Mouse (Mus musculus) hindbrain, embryonic 15.5 days (tissue): ENCODE measurements around the gene Psg19. TPM values are rescaled to one million over a fixed set of nuclear protein-coding genes. Genes with fewer than 3 reads are reported as not detected.

ENCODE experiments used
- ATAC-seq: fragments of 200-750 bp; cut with Nextera tagmentation; 2 replicates; pipeline ENCODE4 v1.8.0; 2017; ENCODE audit warnings: low read depth, moderate number of reproducible peaks, moderate TSS enrichment; ENCODE audit not compliant: low FRiP score
- H3K27ac ChIP-seq: fragments of 300-500 bp; sonication (generic); replicated peaks from 2 replicates; pipeline ENCODE4 v1.5.1; 2015; ENCODE audit warnings: mild to moderate bottlenecking, inconsistent platforms
- H3K27me3 ChIP-seq: fragments of 300-500 bp; sonication (generic); 2 replicates; pipeline ENCODE4 v1.6.1; 2015; ENCODE audit warnings: control low read depth, inconsistent platforms
- H3K36me3 ChIP-seq: fragments of 300-500 bp; sonication (generic); 2 replicates; pipeline ENCODE4 v1.6.1; 2015; ENCODE audit warnings: control low read depth, inconsistent platforms
- H3K4me1 ChIP-seq: fragments of 300-500 bp; sonication (generic); replicated peaks from 2 replicates; pipeline ENCODE4 v1.6.1; 2015; ENCODE audit warnings: control low read depth, inconsistent platforms
- H3K4me2 ChIP-seq: fragments of 300-500 bp; sonication (generic); 2 replicates; pipeline ENCODE4 v1.6.1; 2015; ENCODE audit warnings: moderate library complexity, mild to moderate bottlenecking, inconsistent platforms
- H3K4me3 ChIP-seq: fragments of 300-500 bp; sonication (generic); 2 replicates; pipeline ENCODE4 v1.5.1; 2015; ENCODE audit warnings: mild to moderate bottlenecking, inconsistent platforms
- H3K9ac ChIP-seq: fragments of 300-500 bp; sonication (generic); 2 replicates; pipeline ENCODE4 v1.6.1; 2015; ENCODE audit warnings: inconsistent platforms
- H3K9me3 ChIP-seq: fragments of 300-500 bp; sonication (generic); 2 replicates; pipeline ENCODE4 v1.6.1; 2016; ENCODE audit warnings: control low read depth, inconsistent platforms
- WGBS: fragments of 180-500 bp; shearing (Covaris S2); methylation state at CpG from one replicate; pipeline ENCODE4 v1.1.7; 2015; 5-methylcytosine and 5-hydroxymethylcytosine counted together
- polyA plus RNA-seq: library from polyadenylated mRNA; unstranded; fragments of >200 nt; fragmentation: Nextera tagmentation; extraction: Ambion mirVana; gene quantifications from 2 replicates; pipeline ENCODE4 v1.2.1, GENCODE M21; 2015

Gene Psg19
- polyA plus RNA-seq, result not detected in 2 replicates

- H3K27ac ChIP-seq, result no peak within 1 kb of the TSS
- 86% methylated on average over 1 of the region's 1 CpGs for WGBS
- H3K4me3 ChIP-seq, result no peak within 1 kb of the TSS
- H3K9me3 ChIP-seq, result no peaks in the 10 kb centered on the region
- ATAC-seq, result no peak
- no peaks in the 10 kb centered on the region for H3K4me1 ChIP-seq
- no peaks in the 10 kb centered on the region for H3K27me3 ChIP-seq
- H3K4me2 ChIP-seq, result no peak within 1 kb of the TSS
- no peak within 1 kb of the TSS for H3K9ac ChIP-seq
- H3K36me3 ChIP-seq, result no peaks in the 10 kb centered on the region
These were observed at the start of gene Psg19 for GRCm38 (mm10) chr7:18798420-18798819. Gene Psg19 (minus strand): TSS chr7:18798520.

- H3K36me3 ChIP-seq, result no peaks in the 10 kb centered on the region
- WGBS, result 50% methylated on average over 5 of the region's 5 CpGs
- no peak for ATAC-seq
These were observed 46.5 kb upstream of the Psg19 start for GRCm38 (mm10) chr7:18844811-18845210.

GRCm38 (mm10) chr7:18841174-18841567, 42.9 kb upstream of the Psg19 start:
- Histone ChIP-seq H3K27ac (0 out of 2 replicates have a peak overlapping the region, but pooled peaks have one; percentile 62), H3K36me3 (no peaks in the 10 kb centered on the region), H3K4me3 (peak overlapping the region; percentile 24), H3K4me2 (peak overlapping the region; percentile 75), H3K9ac (peak overlapping the region; percentile 22; the same call in 1 of the 2 replicates), H3K4me1 (peaks cover 4% of the 10 kb centered on the region; the same call in 1 of the 2 replicates), H3K9me3 (no peaks in the 10 kb centered on the region), H3K27me3 (no peaks in the 10 kb centered on the region)
- peak; percentile 73 for ATAC-seq
- WGBS, result 70% methylated on average over 1 of the region's 1 CpGs

More at GRCm38 (mm10) chr7:18844811-18845210, 46.5 kb upstream of the Psg19 start:
- no peak overlapping the region for H3K27ac ChIP-seq
- peaks cover 4% of the 10 kb centered on the region; the same call in 1 of the 2 replicates for H3K4me1 ChIP-seq
- no peaks in the 10 kb centered on the region for H3K27me3 ChIP-seq
- H3K9ac ChIP-seq, result no peak overlapping the region
- H3K4me3 ChIP-seq, result no peak overlapping the region
- no peaks in the 10 kb centered on the region for H3K9me3 ChIP-seq
- no peak overlapping the region for H3K4me2 ChIP-seq

- H3K4me3 ChIP-seq, result peak overlapping the region; percentile 41
- peak overlapping the region; percentile 45 for H3K9ac ChIP-seq
- peak overlapping the region; percentile 75 for H3K4me2 ChIP-seq
- no peaks in the 10 kb centered on the region for H3K9me3 ChIP-seq
- no peaks in the 10 kb centered on the region for H3K27me3 ChIP-seq
- H3K4me1 ChIP-seq, result peaks cover 4% of the 10 kb centered on the region; the same call in 1 of the 2 replicates
- 4% methylated on average over 14 of the region's 17 CpGs for WGBS
- H3K27ac ChIP-seq, result peak overlapping the region; percentile 74
- no peaks in the 10 kb centered on the region for H3K36me3 ChIP-seq
- ATAC-seq, result peak; percentile 85
These were observed 42.3 kb upstream of the Psg19 start for GRCm38 (mm10) chr7:18840386-18841173.

- ATAC-seq, result peak; percentile 50; the same call in 1 of the 2 replicates
- Histone ChIP-seq H3K36me3 (no peaks in the 10 kb centered on the region), H3K9ac (peak within 1 kb of the TSS; percentile 45), H3K9me3 (no peaks in the 10 kb centered on the region), H3K27me3 (no peaks in the 10 kb centered on the region), H3K4me1 (peaks cover 4% of the 10 kb centered on the region; the same call in 1 of the 2 replicates), H3K4me2 (peak within 1 kb of the TSS; percentile 75), H3K27ac (peak within 1 kb of the TSS; percentile 74), H3K4me3 (peak within 1 kb of the TSS; percentile 41)
- WGBS, result 18% methylated on average over 3 of the region's 3 CpGs
These were observed 41.5 kb upstream of the Psg19 start, which contains the start of gene Mill2 for GRCm38 (mm10) chr7:18839865-18840264. Gene Mill2 (plus strand): TSS chr7:18839966.

- no peak for ATAC-seq
- Histone ChIP-seq H3K27ac (no peak overlapping the region), H3K27me3 (no peaks in the 10 kb centered on the region), H3K4me1 (no peaks in the 10 kb centered on the region), H3K36me3 (no peaks in the 10 kb centered on the region), H3K9ac (no peak overlapping the region), H3K4me3 (no peak overlapping the region), H3K4me2 (no peak overlapping the region), H3K9me3 (no peaks in the 10 kb centered on the region)
- WGBS, result 44% methylated on average over 13 of the region's 13 CpGs
These were observed 34.0 kb upstream of the Psg19 start for GRCm38 (mm10) chr7:18832298-18832697.

- 72% methylated on average over 7 of the region's 7 CpGs for WGBS
- Histone ChIP-seq H3K4me3 (no peak overlapping the region), H3K9ac (no peak overlapping the region), H3K4me1 (no peaks in the 10 kb centered on the region), H3K27ac (no peak overlapping the region), H3K36me3 (no peaks in the 10 kb centered on the region), H3K27me3 (no peaks in the 10 kb centered on the region), H3K4me2 (no peak overlapping the region), H3K9me3 (no peaks in the 10 kb centered on the region)
- ATAC-seq, result no peak
These were observed 31.2 kb upstream of the Psg19 start for GRCm38 (mm10) chr7:18829545-18829944.

- Histone ChIP-seq H3K27ac (no peak overlapping the region), H3K4me3 (no peak overlapping the region), H3K9ac (no peak overlapping the region), H3K36me3 (no peaks in the 10 kb centered on the region), H3K27me3 (no peaks in the 10 kb centered on the region), H3K4me2 (no peak overlapping the region), H3K9me3 (no peaks in the 10 kb centered on the region), H3K4me1 (no peaks in the 10 kb centered on the region)
- ATAC-seq, result no peak
- 65% methylated on average over 9 of the region's 9 CpGs for WGBS
These were observed 30.3 kb upstream of the Psg19 start for GRCm38 (mm10) chr7:18828592-18828991.

- 61% methylated on average over 26 of the region's 26 CpGs for WGBS
- no peak for ATAC-seq
These were observed 29.6 kb upstream of the Psg19 start for GRCm38 (mm10) chr7:18827792-18828546.

GRCm38 (mm10) chr7:18821507-18821906, 23.2 kb upstream of the Psg19 start, which contains the start of gene Psg17:
Gene Psg17 (minus strand): TSS chr7:18821607.
- H3K36me3 ChIP-seq, result no peaks in the 10 kb centered on the region
- no peak within 1 kb of the TSS for H3K4me3 ChIP-seq
- no peaks in the 10 kb centered on the region for H3K27me3 ChIP-seq
- ATAC-seq, result no peak
- H3K9ac ChIP-seq, result no peak within 1 kb of the TSS
- H3K4me1 ChIP-seq, result no peaks in the 10 kb centered on the region
- H3K4me2 ChIP-seq, result no peak within 1 kb of the TSS
- 82% methylated on average over 3 of the region's 3 CpGs for WGBS
- no peaks in the 10 kb centered on the region for H3K9me3 ChIP-seq
- no peak within 1 kb of the TSS for H3K27ac ChIP-seq

More at GRCm38 (mm10) chr7:18827792-18828546, 29.6 kb upstream of the Psg19 start:
- no peaks in the 10 kb centered on the region for H3K36me3 ChIP-seq
- H3K4me1 ChIP-seq, result no peaks in the 10 kb centered on the region
- H3K4me2 ChIP-seq, result no peak overlapping the region
- no peaks in the 10 kb centered on the region for H3K27me3 ChIP-seq
- H3K9me3 ChIP-seq, result no peaks in the 10 kb centered on the region
- H3K9ac ChIP-seq, result no peak overlapping the region
- no peak overlapping the region for H3K4me3 ChIP-seq
- no peak overlapping the region for H3K27ac ChIP-seq

GRCm38 (mm10) chr7:18818301-18818700, 20.0 kb upstream of the Psg19 start:
- Histone ChIP-seq H3K9me3 (no peaks in the 10 kb centered on the region), H3K9ac (no peak overlapping the region), H3K4me3 (no peak overlapping the region), H3K27me3 (no peaks in the 10 kb centered on the region), H3K4me2 (no peak overlapping the region), H3K27ac (no peak overlapping the region), H3K4me1 (no peaks in the 10 kb centered on the region), H3K36me3 (no peaks in the 10 kb centered on the region)
- 88% methylated on average over 9 of the region's 9 CpGs for WGBS
- no peak for ATAC-seq

- H3K9ac ChIP-seq, result no peak overlapping the region
- H3K36me3 ChIP-seq, result no peaks in the 10 kb centered on the region
- H3K4me1 ChIP-seq, result no peaks in the 10 kb centered on the region
- H3K27ac ChIP-seq, result no peak overlapping the region
- H3K27me3 ChIP-seq, result no peaks in the 10 kb centered on the region
- no peak for ATAC-seq
- no peak overlapping the region for H3K4me3 ChIP-seq
- no peak overlapping the region for H3K4me2 ChIP-seq
- no peaks in the 10 kb centered on the region for H3K9me3 ChIP-seq
These were observed 5.2 kb upstream of the Psg19 start for GRCm38 (mm10) chr7:18803526-18803925.
